Mouse (Mus musculus) layer of hippocampus, adult 8-10 months (tissue): ENCODE measurements around the gene Sipa1l1. TPM values are rescaled to one million over a fixed set of nuclear protein-coding genes. Genes with fewer than 3 reads are reported as not detected.

ENCODE experiments used
- DNase-seq, 2 experiments: peaks; one replicate each; pipeline ENCODE4 v3.0.0; 2022; ENCODE audit warnings: low spot score in 2 of 2
- total RNA-seq, 4 experiments: library from RNA; stranded (reverse); gene quantifications; 2 replicates each; pipeline ENCODE4 v1.2.4; 2022

Sipa1l1 gene
- total RNA-seq, 4 experiments from 2014 or later: 199 to 249 (median 219) TPM

DNA sequence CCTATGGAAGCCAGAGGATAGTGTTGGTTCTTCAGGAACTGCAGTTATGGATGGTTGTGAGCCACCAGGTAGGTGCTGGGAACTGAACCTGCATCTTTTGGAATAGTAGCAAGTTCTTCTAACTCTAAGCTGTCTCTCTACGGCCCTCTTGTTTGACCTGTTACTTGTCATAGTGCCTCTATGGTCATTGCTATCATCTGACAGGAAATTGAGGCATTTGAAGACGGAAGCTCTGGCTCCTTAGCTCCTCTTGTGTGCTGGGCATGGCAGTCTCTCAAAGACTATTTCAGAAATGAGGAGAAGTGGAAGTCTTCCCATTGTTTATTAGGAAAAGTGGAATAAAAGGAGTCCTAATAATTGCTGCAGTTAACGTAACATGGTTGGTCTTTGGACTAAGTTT, 38.9 kb downstream of the Sipa1l1 start:
- DNase-seq: no peak

- no peak for DNase-seq
Measured at GRCm38 (mm10) chr12:82208611-82209010, 39.5 kb downstream of the Sipa1l1 start.

DNA sequence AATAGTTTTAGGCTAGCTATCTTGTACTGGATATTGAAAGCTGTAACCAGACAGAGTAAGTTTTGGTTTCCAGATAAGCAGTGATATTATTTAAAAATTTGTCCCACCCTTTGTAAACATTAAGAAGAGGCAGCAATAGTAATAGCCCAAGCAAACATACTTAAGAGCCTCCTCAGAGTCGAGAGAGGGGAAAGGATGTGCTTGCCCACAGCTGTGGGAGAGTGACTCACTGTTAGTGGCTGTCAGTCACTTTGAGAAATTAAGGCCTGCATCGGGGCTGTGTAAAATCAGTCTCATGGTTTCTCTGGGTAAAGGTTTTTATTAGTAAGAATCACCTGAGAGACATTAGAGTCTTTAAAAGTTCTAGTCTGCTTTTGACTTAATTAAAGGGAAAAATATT, 40.6 kb downstream of the Sipa1l1 start:
- DNase-seq: no peak

- DNase-seq: no peak
Measured at GRCm38 (mm10) chr12:82213056-82213455, 43.9 kb downstream of the Sipa1l1 start.

DNA sequence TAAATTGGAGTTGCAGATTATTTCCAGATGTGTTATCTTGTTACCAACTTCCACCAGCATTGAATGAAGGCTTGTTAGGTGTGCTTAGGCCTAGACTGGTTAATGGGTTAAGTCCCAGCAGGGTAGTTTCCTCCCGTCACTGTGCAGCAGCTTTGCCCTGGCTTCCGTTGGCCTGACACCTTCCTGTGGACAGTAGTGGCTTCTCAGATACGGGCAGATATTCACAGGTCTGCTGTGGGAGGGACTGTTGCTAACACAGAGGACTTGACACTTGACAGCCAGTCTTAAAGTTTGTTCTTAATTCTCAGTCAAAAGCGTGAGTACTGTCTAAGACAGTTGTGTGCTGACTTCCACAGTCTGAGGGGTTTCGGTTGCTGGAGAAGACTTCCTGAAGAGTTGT, 45.8 kb downstream of the Sipa1l1 start:
- no peak for DNase-seq

DNA sequence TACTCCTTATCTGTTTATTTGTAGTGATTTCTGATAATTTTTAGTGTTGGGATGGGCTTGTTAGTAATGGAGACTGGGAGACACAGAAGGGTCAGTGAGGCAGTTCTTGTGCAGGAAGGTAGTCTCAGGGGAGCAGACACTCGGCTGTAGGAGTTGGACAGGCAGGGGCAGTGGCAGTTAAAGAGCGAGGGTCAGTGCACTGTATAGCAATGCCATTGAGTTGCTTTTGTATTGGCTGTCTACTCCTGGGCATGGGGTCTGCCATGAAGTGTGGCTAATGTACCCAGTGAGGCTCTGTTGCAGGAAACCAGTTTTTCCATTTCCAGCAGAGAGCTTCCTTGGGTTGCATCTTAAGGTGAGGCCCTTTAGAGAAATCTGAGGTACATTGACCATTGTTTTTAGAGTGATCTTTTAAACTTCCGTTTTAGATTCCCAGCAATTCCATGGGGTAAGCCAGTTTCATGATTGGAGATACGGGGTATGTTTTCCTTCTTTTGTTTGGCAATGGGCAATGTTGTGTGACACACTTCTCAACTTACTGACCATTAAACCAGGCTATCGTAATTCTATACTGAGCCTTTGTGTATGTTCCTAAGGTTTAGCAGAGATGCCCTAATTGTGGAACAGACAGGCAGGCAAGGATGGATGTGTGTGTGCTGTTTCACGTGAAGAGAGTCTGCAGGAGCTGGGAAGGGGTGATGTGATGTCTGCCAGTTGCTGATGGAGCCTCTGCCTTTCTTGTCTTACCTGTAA, 47.9 kb downstream of the Sipa1l1 start:
- DNase-seq: no peak

- no peak for DNase-seq
Measured at GRCm38 (mm10) chr12:82218201-82218600, 49.1 kb downstream of the Sipa1l1 start.

DNA sequence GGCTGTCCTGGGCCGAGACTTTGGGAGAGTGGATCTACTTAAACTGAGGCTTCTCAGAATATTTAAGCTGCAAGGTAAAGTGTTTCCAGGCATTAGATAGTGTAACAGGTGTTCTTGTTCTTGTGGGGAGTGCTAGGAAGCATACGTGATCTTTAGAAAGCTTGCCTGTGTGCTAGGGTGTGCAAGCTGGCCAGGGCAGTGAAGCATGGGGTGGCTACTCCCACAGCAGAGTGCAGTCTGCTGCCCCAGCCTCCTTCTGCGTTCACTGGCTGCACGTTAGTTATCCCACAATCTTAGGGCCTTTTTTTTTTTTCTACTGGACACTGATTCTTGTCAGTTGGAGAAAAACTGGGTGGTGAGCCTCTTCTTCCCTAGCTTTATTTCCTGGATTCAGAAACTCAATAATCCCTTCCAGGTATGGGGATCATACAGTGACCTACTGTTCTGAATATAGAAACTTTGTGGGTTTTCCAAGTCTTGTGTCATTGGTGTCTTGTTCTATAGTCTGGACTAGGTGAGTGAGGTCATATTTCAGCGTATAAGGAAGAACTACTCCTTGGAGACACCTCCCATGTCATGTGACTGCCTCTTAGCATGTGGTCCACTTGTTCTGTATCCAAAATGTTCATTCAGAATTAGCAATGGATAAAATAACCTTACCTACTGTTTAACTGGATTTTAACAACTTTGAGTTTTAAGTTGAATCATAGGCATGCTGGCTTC, 51.4 kb downstream of the Sipa1l1 start:
- DNase-seq: no peak

- no peak for DNase-seq
Measured at GRCm38 (mm10) chr12:82223126-82223815, 54.2 kb downstream of the Sipa1l1 start.

- no peak for DNase-seq
Measured at GRCm38 (mm10) chr12:82224848-82225247, 55.7 kb downstream of the Sipa1l1 start.

GRCm38 (mm10) chr12:82225278-82225677, 56.2 kb downstream of the Sipa1l1 start:
- DNase-seq: no peak

- DNase-seq: no peak
Measured at GRCm38 (mm10) chr12:82225751-82226228, 56.7 kb downstream of the Sipa1l1 start.

DNA sequence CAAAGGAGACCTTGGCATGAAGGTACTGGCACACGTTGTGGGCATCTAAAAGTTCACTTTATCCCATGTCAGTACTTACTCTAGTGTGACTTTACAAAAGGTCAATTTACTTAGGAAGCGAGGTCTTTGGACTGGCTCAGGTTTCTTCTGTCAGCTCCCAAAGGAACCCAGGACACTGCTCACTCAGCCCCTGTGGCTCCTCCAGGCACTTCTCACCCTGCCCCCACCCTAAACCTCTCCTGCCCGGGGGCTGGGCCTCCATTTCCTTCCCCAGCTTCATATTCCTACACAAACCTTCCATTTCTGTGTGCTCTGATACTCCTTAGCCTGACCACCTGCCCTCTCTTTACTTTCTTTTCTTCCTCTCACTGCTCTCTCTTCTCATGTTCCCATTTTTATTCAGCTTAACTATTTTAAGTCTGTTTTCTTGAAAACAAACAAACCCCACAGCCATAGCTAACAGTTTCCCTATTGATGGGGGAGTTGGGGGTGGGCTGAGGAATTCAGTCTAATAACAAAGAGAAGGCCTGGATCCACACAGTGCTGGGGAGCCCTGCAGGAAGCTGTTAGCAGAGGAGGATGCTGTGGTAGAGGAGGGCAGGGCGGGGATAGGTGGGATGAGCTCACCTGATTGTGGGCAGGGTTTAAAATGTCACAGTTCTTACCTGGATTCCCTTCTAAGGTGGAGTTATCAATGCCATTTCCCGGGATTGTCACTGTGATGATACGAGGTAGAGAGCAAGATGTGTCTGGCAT, 57.4 kb downstream of the Sipa1l1 start:
- no peak for DNase-seq

- no peak for DNase-seq
Measured at GRCm38 (mm10) chr12:82230127-82230526, 61.0 kb downstream of the Sipa1l1 start.

GRCm38 (mm10) chr12:82231191-82231590, 62.1 kb downstream of the Sipa1l1 start:
- DNase-seq: peak; percentile 74 to 77

DNA sequence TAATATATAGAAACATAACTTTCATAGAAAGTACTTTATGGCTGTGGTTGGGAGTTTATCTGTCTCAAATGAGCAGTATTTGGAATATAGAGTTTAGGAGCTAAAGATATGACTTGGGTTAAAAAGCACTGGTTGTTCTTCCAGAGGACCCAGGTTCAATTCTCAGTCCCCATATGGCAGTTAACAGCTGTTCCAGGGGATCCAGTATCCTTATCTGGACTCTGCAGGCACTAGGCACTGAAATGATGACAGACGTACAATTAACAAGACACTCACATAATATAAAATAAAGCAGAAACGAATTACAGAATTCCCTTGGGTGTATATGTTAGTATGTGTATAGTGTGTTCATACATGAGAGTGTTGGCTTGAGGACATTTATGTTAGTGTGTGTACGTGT, 64.1 kb downstream of the Sipa1l1 start:
- DNase-seq: no peak

DNA sequence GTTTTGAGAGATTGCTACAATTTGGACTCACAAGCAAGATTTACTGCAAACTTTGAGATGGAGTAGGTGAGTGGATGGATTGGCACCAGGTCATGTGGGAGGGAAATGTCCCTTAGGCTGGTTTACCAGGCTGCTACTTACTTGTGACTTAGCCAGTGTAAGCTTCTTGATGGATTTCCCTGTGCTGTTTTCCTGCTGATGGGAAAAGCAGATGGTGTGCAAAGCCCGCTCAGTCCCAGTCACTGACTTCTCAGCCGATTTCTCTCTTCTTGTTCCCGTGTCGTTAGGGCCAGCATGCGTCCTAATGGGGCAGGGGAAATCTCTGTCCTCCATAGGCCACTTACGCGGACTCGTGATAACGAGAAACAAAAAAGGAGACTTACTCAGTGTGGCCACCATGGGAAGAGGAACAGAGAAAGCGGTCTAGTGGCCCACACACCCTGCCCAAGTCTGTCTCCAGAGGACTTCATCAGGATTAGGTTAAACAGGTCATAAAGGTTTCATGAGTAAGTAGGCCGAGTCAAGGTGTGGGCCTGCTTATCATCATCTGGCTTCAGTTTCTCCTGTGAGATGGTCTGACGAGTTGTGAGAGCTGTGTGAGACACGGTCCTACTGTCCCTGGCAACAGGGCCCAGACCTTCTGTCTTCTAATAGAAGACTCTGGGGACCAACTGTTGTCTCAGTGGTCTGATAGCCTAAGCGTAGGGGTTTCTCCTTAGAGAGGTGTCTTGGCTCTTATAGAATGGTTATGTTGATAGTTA, 65.5 kb downstream of the Sipa1l1 start:
- no peak for DNase-seq

GRCm38 (mm10) chr12:82237095-82237494, 68.0 kb downstream of the Sipa1l1 start:
- DNase-seq: no peak

DNA sequence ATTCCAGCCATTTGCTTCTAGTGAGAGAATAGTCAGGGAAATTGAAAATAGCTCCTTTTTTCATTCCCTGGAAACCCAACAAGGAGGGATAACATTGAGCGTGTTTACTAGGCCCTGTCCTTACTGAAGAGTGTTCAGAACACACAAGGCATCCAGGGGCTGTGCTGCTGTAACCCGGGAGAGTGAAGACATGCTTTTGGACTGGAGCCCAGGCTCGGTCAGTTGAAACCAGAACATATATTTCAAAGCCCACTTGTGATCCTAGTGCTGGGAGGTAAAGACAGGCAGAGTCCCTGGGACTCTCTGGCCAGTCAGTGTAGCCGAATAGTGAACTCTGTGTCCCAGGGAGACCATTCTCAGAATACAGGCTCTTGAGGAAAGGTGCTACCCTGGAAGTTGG, 68.8 kb downstream of the Sipa1l1 start:
- no peak for DNase-seq

GRCm38 (mm10) chr12:82240674-82241073, 71.6 kb downstream of the Sipa1l1 start:
- no peak for DNase-seq

DNA sequence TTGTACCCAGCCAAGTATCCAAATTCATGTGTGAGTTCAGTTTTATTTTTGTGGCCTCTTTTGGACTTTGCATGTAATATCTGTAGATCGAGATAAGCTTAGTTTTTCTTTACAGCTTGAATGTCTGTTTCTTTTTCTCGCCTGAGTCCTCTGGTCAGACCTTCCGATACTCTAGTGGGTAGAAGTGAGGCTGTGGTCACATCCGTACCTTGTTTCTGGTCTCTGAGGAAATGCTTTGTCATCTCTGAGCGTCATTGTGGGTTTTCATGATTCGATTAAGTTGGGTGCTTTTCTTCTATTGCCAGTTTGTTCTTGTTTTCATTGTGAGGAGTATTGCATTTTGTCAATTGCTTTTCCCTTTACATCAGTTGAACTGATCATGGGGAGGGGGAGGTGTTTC, 76.1 kb downstream of the Sipa1l1 start:
- no peak for DNase-seq
